Comparison of ENCODE assay signal across 15 mouse cellular contexts in genomic region chr8:30359464-30359863, GRCm38 (mm10).
DNase-seq lines count a peak whose midpoint lies in the region.
"Had no signal": no experiment of that assay in that cellular context is flagged by ENCODE, and none has a peak within 500 bp of the region (broad histone marks: within the 10 kb centered on the region; RNA-seq: fewer than 3 reads in every experiment).

No protein-coding gene starts in this region.

- DNase-seq in embryo, embryonic 10.5 days (ENCODE audit: low spot score), result peak; percentile 4
- no peak for DNase-seq in embryo, embryonic 10 days (ENCODE audit: low spot score)
- peak; percentile 35 for DNase-seq in forelimb bud, embryonic 11.5 days (ENCODE audit: low read depth, low spot score)
- peak; percentile 2 for DNase-seq in mesoderm, embryonic 11.5 days (ENCODE audit: low read depth, low spot score)
- no peak for DNase-seq in kidney, postnatal 14 days
- DNase-seq: adrenal gland, adult 8-10 months; adrenal gland, postnatal 14 days; adrenal gland, postnatal 36 days; B cell, adult 2 months; cerebellum, adult 11-12 months; cerebellum, adult 2 months; cerebellum, adult 9-10 months; cerebellum, postnatal 10 days; cerebellum, postnatal 25 days; forebrain, postnatal 0 days had no signal

Comparison
In these comparisons a context has a peak if more than half of its experiments do, and no peak if none do; other contexts are left out.
1. DNase-seq: peak in embryo, embryonic 10.5 days (single experiment), forelimb bud, embryonic 11.5 days (single experiment) and mesoderm, embryonic 11.5 days (single experiment); none in embryo, embryonic 10 days (single experiment) and kidney, postnatal 14 days (single experiment).